Mouse (Mus musculus) heart, embryonic 14.5 days (tissue): ENCODE results near the gene Slc35f2. TPM values are rescaled to one million over a fixed set of nuclear protein-coding genes. Genes with fewer than 3 reads are reported as not detected.

ENCODE experiments used
- ATAC-seq: fragments of 200-750 bp; cut with Nextera tagmentation; 2 replicates; pipeline ENCODE4 v1.8.0; 2017; ENCODE audit warnings: low read depth, moderate TSS enrichment; ENCODE audit not compliant: insufficient number of reproducible peaks, insufficient read depth, low FRiP score
- H3K27ac ChIP-seq, 2 experiments: fragments of 200-500 bp in 1 of 2; fragments of 300-500 bp in 1 of 2; sonication (generic) in 1 of 2; replicated peaks in 1 of 2; 2 replicates each; pipeline ENCODE4 v1.5.1; 2012 to 2014; ENCODE audit warnings: low read depth in 2 of 2, low read length in 2 of 2, control low read depth in 1 of 2, mild to moderate bottlenecking in 1 of 2, mixed read lengths in 1 of 2; ENCODE audit not compliant: control insufficient read depth in 1 of 2, insufficient read depth in 1 of 2
- H3K27me3 ChIP-seq: fragments of 300-500 bp; sonication (generic); 2 replicates; pipeline ENCODE4 v1.6.1; 2014; ENCODE audit warnings: mild to moderate bottlenecking, low read length, control low read depth; ENCODE audit not compliant: control insufficient read depth, insufficient read depth
- H3K36me3 ChIP-seq: fragments of 300-500 bp; sonication (generic); 2 replicates; pipeline ENCODE4 v1.6.1; 2014; ENCODE audit warnings: mild to moderate bottlenecking, control low read depth, low read length, mixed read lengths; ENCODE audit not compliant: control insufficient read depth, insufficient read depth
- H3K4me1 ChIP-seq, 2 experiments: fragments of 200-500 bp in 1 of 2; fragments of 300-500 bp in 1 of 2; sonication (generic) in 1 of 2; 2 replicates each; pipeline ENCODE4 v1.6.1; 2012 to 2014; ENCODE audit warnings: low read length in 2 of 2, control low read depth in 1 of 2, mixed read lengths in 1 of 2; ENCODE audit not compliant: control insufficient read depth in 2 of 2, insufficient read depth in 2 of 2
- H3K4me2 ChIP-seq: fragments of 300-500 bp; sonication (generic); 2 replicates; pipeline ENCODE4 v1.6.1; 2014; ENCODE audit warnings: mild to moderate bottlenecking, low read length
- H3K4me3 ChIP-seq, 2 experiments: fragments of 200-500 bp in 1 of 2; fragments of 300-500 bp in 1 of 2; sonication (generic) in 1 of 2; 2 replicates each; pipeline ENCODE4 v1.5.1; 2012 to 2014; ENCODE audit warnings: low read length in 2 of 2, mild to moderate bottlenecking in 2 of 2, control low read depth in 1 of 2, low read depth in 1 of 2, moderate library complexity in 1 of 2; ENCODE audit not compliant: control insufficient read depth in 1 of 2, insufficient read depth in 1 of 2
- H3K9ac ChIP-seq: fragments of 300-500 bp; sonication (generic); 2 replicates; pipeline ENCODE4 v1.6.1; 2014; ENCODE audit warnings: mild to moderate bottlenecking, low read length
- H3K9me3 ChIP-seq: fragments of 300-500 bp; sonication (generic); 2 replicates; pipeline ENCODE4 v1.6.1; 2016; ENCODE audit warnings: low read length, control low read depth; ENCODE audit not compliant: control insufficient read depth
- WGBS: fragments of 180-500 bp; shearing (Covaris S2); extraction: QIAGEN DNeasy Blood & Tissue Kit; methylation state at CpG from one replicate; pipeline ENCODE4 v1.1.7; 2014; 5-methylcytosine and 5-hydroxymethylcytosine counted together
- polyA plus RNA-seq: library from polyadenylated mRNA; unstranded; fragments of >200 nt; fragmentation: Nextera tagmentation; extraction: Ambion mirVana; gene quantifications from 2 replicates; pipeline ENCODE4 v1.2.1, GENCODE M21; 2014

The Slc35f2 gene
- 0.27 and 0.35 TPM in 2 replicates for polyA plus RNA-seq

DNA sequence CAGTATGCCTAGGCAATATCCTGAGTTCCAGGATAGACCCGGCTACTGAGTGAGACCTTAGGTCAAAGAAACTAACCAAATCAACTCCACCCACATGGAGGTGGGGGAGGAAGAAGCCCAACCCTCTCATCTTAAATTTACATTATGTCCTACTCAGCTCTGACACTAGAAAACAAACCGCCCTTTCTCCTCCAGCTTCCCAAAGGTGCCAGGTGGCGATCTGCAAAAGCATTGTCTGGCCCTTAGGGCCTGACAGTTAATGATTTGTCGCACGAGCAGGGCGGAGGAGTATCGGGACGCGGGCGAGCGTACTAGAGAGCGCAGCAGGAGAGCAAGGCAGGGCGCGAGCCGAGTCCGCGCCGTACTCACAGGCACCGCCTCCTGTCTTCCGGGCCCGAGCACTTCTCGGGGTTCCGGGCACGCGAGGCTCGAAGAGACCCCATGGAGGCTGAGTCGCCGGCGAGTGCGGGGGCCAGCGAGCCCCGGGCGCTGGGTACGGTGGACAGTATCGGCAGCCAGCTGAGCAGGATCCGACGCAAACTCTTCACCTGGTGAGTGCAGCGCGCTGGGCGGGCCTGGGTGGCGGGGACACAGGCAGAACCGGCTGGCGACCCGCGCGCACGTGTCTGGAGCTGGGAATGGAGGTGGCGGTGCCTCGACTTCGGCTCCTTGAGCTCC lies at the start of gene Slc35f2:
Gene Slc35f2, plus strand, starts transcription at position 195 of the 678 bp plus-strand sequence.
- H3K36me3 ChIP-seq = no peaks in the 10 kb centered on the region
- peak within 1 kb of the TSS; percentile 62 for H3K9ac ChIP-seq
- peak within 1 kb of the TSS; percentile 50 to 59 for H3K4me3 ChIP-seq
- peaks cover 42% of the 10 kb centered on the region for H3K27me3 ChIP-seq
- peaks cover 4% of the 10 kb centered on the region in 2 experiments; a peak in 1 of 4 replicates for H3K4me1 ChIP-seq
- no peak within 1 kb of the TSS for H3K27ac ChIP-seq
- peaks cover 9% of the 10 kb centered on the region; the same call in 1 of the 2 replicates for H3K9me3 ChIP-seq
- peak within 1 kb of the TSS; percentile 98 for H3K4me2 ChIP-seq
- no peak for ATAC-seq
- under 1% methylated on average over 50 of the region's 50 CpGs for WGBS

GRCm38 (mm10) chr9:53740829-53741404 lies 30.4 kb upstream of the Slc35f2 start:
- no peaks in the 10 kb centered on the region for H3K27me3 ChIP-seq
- no peak overlapping the region for H3K4me3 ChIP-seq
- ATAC-seq = no peak
- H3K4me1 ChIP-seq = no peaks in the 10 kb centered on the region
- no peak overlapping the region for H3K4me2 ChIP-seq
- 39% methylated on average over 3 of the region's 3 CpGs for WGBS
- no peak overlapping the region for H3K27ac ChIP-seq
- no peaks in the 10 kb centered on the region for H3K36me3 ChIP-seq
- H3K9me3 ChIP-seq = no peaks in the 10 kb centered on the region
- no peak overlapping the region for H3K9ac ChIP-seq

DNA sequence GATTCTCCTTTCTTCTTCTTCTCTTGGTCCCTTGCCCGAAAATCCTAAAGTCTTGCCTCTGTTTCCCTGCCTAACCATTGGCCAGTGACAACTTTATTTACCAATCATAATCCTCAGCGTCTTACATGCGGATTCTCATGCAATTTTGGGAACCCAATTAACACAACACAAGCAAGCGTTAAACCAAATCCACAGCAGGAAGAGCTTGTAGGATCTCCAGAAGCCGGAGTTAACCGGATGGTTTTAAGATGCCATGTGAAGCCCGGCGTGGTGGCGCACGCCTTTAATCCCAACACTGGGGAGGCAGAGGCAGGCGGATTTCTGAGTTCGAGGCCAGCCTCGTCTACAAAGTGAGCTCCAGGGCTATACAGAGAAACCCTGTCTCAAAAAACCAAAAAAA lies 20.9 kb upstream of the Slc35f2 start:
- Histone ChIP-seq H3K4me3 (no peak overlapping the region), H3K4me1 (no peaks in the 10 kb centered on the region), H3K9me3 (no peaks in the 10 kb centered on the region), H3K4me2 (no peak overlapping the region), H3K27me3 (peaks cover 1% of the 10 kb centered on the region; the same call in 1 of the 2 replicates), H3K27ac (no peak overlapping the region), H3K36me3 (no peaks in the 10 kb centered on the region), H3K9ac (no peak overlapping the region)
- no peak for ATAC-seq
- 84% methylated on average over 13 of the region's 13 CpGs for WGBS

DNA sequence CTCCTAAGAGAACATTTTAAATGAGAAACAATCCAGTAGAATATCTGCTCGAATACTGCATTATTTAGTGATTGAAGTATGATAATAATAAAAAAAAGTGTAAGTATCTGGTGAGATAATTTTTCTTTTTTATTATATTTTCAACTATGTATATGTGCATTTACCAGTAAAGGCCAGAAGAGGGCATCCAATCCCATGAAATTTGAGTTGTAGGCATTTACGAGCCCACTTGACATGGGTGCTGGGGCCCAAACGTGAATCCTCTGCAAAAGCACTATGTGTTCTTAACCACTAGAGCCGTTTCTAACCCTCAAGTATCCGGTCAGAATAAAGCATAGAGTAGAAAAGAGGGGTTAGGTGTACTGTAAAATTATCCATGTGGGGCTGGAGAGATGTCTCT lies 20.4 kb upstream of the Slc35f2 start:
- WGBS = 40% methylated on average over 5 of the region's 5 CpGs
- H3K9me3 ChIP-seq = no peaks in the 10 kb centered on the region
- H3K36me3 ChIP-seq = no peaks in the 10 kb centered on the region
- peaks cover 5% of the 10 kb centered on the region; the same call in 1 of the 2 replicates for H3K27me3 ChIP-seq
- H3K4me1 ChIP-seq = no peaks in the 10 kb centered on the region
- no peak for ATAC-seq
- H3K27ac ChIP-seq = no peak overlapping the region
- H3K9ac ChIP-seq = no peak overlapping the region
- H3K4me2 ChIP-seq = no peak overlapping the region
- no peak overlapping the region for H3K4me3 ChIP-seq

GRCm38 (mm10) chr9:53754801-53755200 lies 16.5 kb upstream of the Slc35f2 start:
- Histone ChIP-seq H3K4me1 (no peaks in the 10 kb centered on the region), H3K4me2 (no peak overlapping the region), H3K27me3 (peaks cover 5% of the 10 kb centered on the region; the same call in 1 of the 2 replicates), H3K9me3 (no peaks in the 10 kb centered on the region), H3K9ac (no peak overlapping the region), H3K36me3 (no peaks in the 10 kb centered on the region), H3K27ac (no peak overlapping the region), H3K4me3 (no peak overlapping the region)
- ATAC-seq = no peak

DNA sequence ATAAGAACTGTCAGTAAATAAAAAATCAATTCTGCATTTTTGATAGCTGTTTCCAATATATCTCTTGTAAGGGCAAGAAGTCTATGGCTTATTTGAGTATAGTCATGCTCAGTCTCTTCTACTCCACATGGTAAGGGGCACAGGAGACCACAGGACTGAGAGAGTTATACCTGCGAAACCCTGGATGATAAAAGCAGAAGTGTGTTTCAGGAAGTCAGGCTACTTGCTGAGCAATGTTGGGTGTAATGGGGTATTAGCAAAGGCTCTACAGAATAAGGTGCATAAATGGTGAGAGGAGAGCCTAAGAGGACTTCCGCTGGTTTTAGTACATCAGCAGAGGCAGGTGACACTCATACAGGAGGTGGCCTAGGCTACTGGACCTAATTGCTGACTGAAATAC lies 13.2 kb upstream of the Slc35f2 start:
- no peaks in the 10 kb centered on the region for H3K9me3 ChIP-seq
- no peak overlapping the region for H3K9ac ChIP-seq
- no peak for ATAC-seq
- no peak overlapping the region for H3K4me2 ChIP-seq
- no peaks in the 10 kb centered on the region for H3K36me3 ChIP-seq
- H3K4me3 ChIP-seq = no peak overlapping the region
- no peak overlapping the region for H3K27ac ChIP-seq
- WGBS = 81% methylated on average over 2 of the region's 2 CpGs
- peaks cover 5% of the 10 kb centered on the region; the same call in 1 of the 2 replicates for H3K27me3 ChIP-seq
- H3K4me1 ChIP-seq = no peaks in the 10 kb centered on the region

GRCm38 (mm10) chr9:53764697-53765096 lies 6.6 kb upstream of the Slc35f2 start:
- peaks cover 3% of the 10 kb centered on the region; the same call in 1 of the 2 replicates for H3K27me3 ChIP-seq
- H3K4me2 ChIP-seq = no peak overlapping the region
- peaks cover 9% of the 10 kb centered on the region; the same call in 1 of the 2 replicates for H3K9me3 ChIP-seq
- H3K27ac ChIP-seq = no peak overlapping the region
- no peak for ATAC-seq
- H3K9ac ChIP-seq = no peak overlapping the region
- no peaks in the 10 kb centered on the region for H3K4me1 ChIP-seq
- 81% methylated on average over 8 of the region's 8 CpGs for WGBS
- no peak overlapping the region for H3K4me3 ChIP-seq
- H3K36me3 ChIP-seq = no peaks in the 10 kb centered on the region
